8 mouse cellular contexts compared by ENCODE assay signal in genomic region chr4:149650493-149651193, GRCm38 (mm10). TPM values are rescaled to one million over a fixed set of nuclear protein-coding genes. Genes with fewer than 3 reads are reported as not detected.
DNase-seq lines count a peak whose midpoint lies in the region; ATAC-seq and TF ChIP-seq lines count a peak whose summit lies in the region.
"Had no signal": no experiment of that assay in that cellular context is flagged by ENCODE, and none has a peak within 500 bp of the region (broad histone marks: within the 10 kb centered on the region; RNA-seq: fewer than 3 reads in every experiment).

No protein-coding gene starts in this region.

- no peak overlapping the region for H3K4me2 ChIP-seq in hindbrain, embryonic 12.5 days (replicated peaks)
- H3K4me2 ChIP-seq: limb, embryonic 13.5 days had no signal

- no peaks in the 10 kb centered on the region for H3K4me1 ChIP-seq in bone marrow macrophage, adult 2 months (ENCODE audit: control insufficient read depth, insufficient read depth, low read length)
- no peaks in the 10 kb centered on the region for H3K4me1 ChIP-seq in hindbrain, embryonic 12.5 days
- H3K4me1 ChIP-seq: limb, embryonic 13.5 days had no signal

- 74% methylated on average over 24 of the region's 24 CpGs for WGBS in hindbrain, embryonic 12.5 days

- H3K4me3 ChIP-seq in bone marrow macrophage, adult 2 months (ENCODE audit: insufficient read depth, low read length): no peak overlapping the region
- no peak overlapping the region for H3K4me3 ChIP-seq in hindbrain, embryonic 12.5 days
- H3K4me3 ChIP-seq: limb, embryonic 13.5 days had no signal

- no peak overlapping the region for H3K27ac ChIP-seq in bone marrow macrophage, adult 2 months (ENCODE audit: insufficient read depth, low read depth, low read length)
- no peak overlapping the region for H3K27ac ChIP-seq in hindbrain, embryonic 12.5 days
- H3K27ac ChIP-seq: limb, embryonic 13.5 days had no signal

- H3K9me3 ChIP-seq in hindbrain, embryonic 12.5 days (replicated peaks): no peaks in the 10 kb centered on the region
- H3K9me3 ChIP-seq: limb, embryonic 13.5 days had no signal

- peaks cover 95% of the 10 kb centered on the region for H3K36me3 ChIP-seq in hindbrain, embryonic 12.5 days

- TF ChIP-seq POLR2A in bone marrow macrophage, adult 2 months (IDR thresholded peaks at IDR 0.05; ENCODE audit: borderline replicate concordance, low read depth, low read length): no peak

- H3K27me3 ChIP-seq in hindbrain, embryonic 12.5 days: no peaks in the 10 kb centered on the region
- H3K27me3 ChIP-seq: limb, embryonic 13.5 days had no signal

- peak; percentile 62; the same call in 1 of the 2 replicates for ATAC-seq in erythroblast, adult 5-6 weeks (replicated peaks; ENCODE audit: low FRiP score, poor library complexity, severe bottlenecking)
- ATAC-seq in hindbrain, embryonic 12.5 days (ENCODE audit: low FRiP score): 0 out of 2 replicates have a peak, but pooled peaks have one; percentile 12

- no peak overlapping the region for H3K9ac ChIP-seq in hindbrain, embryonic 12.5 days
- H3K9ac ChIP-seq: limb, embryonic 13.5 days had no signal

- TF ChIP-seq CTCF in bone marrow macrophage, adult 2 months (IDR thresholded peaks at IDR 0.05; ENCODE audit: low read depth, low read length): peak; percentile 96

- peak; percentile 72 for DNase-seq in Muller cell, postnatal 12 days (ENCODE audit: inconsistent ontology term)
- DNase-seq in left cerebral cortex, adult 18-20 months (ENCODE audit: low spot score in 2 of 2): peak; percentile 73 to 78
- DNase-seq in mesoderm, embryonic 11.5 days (ENCODE audit: low read depth, low spot score): peak; percentile 73
- peak; percentile 30 for DNase-seq in spleen, adult 12 weeks (ENCODE audit: low spot score)

RNA-seq across cellular contexts. Expression of gene Pik3cd, which starts 51.7 kb away (rescaled TPM):
- polyA plus RNA-seq in bone marrow macrophage, adult 2 months (2012; ENCODE audit: insufficient read depth, insufficient read length, missing spikeins): 91.4 and 100 TPM in 2 replicates
- total RNA-seq in erythroblast, adult 5-6 weeks (2015; ENCODE audit: low replicate concordance): 11.1 and 14.4 TPM in 2 replicates
- 14.9 and 20.2 TPM in 2 replicates for total RNA-seq in erythroblast, adult 5-6 weeks (2017; ENCODE audit: low replicate concordance)
- polyA plus RNA-seq in hindbrain, embryonic 12.5 days (2016; fragmentation: Nextera tagmentation; extraction: Ambion mirVana): 16.9 and 19.6 TPM in 2 replicates
- 10 to 100 TPM; 23.8 to 24.9 TPM for total RNA-seq in left cerebral cortex, adult 18-20 months (2021)
